Mouse (Mus musculus) embryonic facial prominence, embryonic 10.5 days (tissue): ENCODE data around the gene Ttf2. TPM values are rescaled to one million over a fixed set of nuclear protein-coding genes. Genes with fewer than 3 reads are reported as not detected.

Experiments used
- DNase-seq: peaks from one replicate; pipeline ENCODE4 v3.0.0-alpha.2; 2017; ENCODE audit warnings: low spot score
- H3K27ac ChIP-seq: fragments of 300-500 bp; sonication (generic); replicated peaks from 2 replicates; pipeline ENCODE4 v1.5.1; 2016; ENCODE audit warnings: mild to moderate bottlenecking
- H3K27me3 ChIP-seq: fragments of 300-500 bp; sonication (generic); replicated peaks from 2 replicates; pipeline ENCODE4 v1.6.1; 2016; ENCODE audit warnings: low read depth, mild to moderate bottlenecking; ENCODE audit not compliant: poor library complexity, severe bottlenecking
- H3K36me3 ChIP-seq: fragments of 300-500 bp; sonication (generic); replicated peaks from 2 replicates; pipeline ENCODE4 v1.6.1; 2016; ENCODE audit warnings: mild to moderate bottlenecking, moderate library complexity
- H3K4me1 ChIP-seq: fragments of 300-500 bp; sonication (generic); 2 replicates; pipeline ENCODE4 v1.6.1; 2016
- H3K4me3 ChIP-seq: fragments of 300-500 bp; sonication (generic); 2 replicates; pipeline ENCODE4 v1.5.1; 2016; ENCODE audit warnings: mild to moderate bottlenecking, moderate library complexity
- H3K9me3 ChIP-seq: fragments of 300-500 bp; sonication (generic); 2 replicates; pipeline ENCODE4 v1.6.1; 2016; ENCODE audit warnings: mild to moderate bottlenecking
- WGBS: fragments of 180-500 bp; shearing (Covaris S2); methylation state at CpG from one replicate; pipeline ENCODE4 v1.1.7; 2016; 5-methylcytosine and 5-hydroxymethylcytosine counted together
- polyA plus RNA-seq: library from polyadenylated mRNA; unstranded; fragments of >200 nt; fragmentation: Nextera tagmentation; extraction: Ambion mirVana; gene quantifications from 2 replicates; pipeline ENCODE4 v1.2.1, GENCODE M21; 2016

Ttf2 gene
- polyA plus RNA-seq, 1 experiment from 2014 or later, result 28.1 TPM

GRCm38 (mm10) chr3:100892383-100893335 is 76.8 kb downstream of the Ttf2 start:
- no peaks in the 10 kb centered on the region for H3K27me3 ChIP-seq
- no peaks in the 10 kb centered on the region for H3K9me3 ChIP-seq
- H3K36me3 ChIP-seq, result no peaks in the 10 kb centered on the region
- H3K4me3 ChIP-seq, result no peak overlapping the region
- no peak for DNase-seq
- H3K27ac ChIP-seq, result no peak overlapping the region
- peaks cover 10% of the 10 kb centered on the region for H3K4me1 ChIP-seq
- WGBS, result 57% methylated on average over 11 of the region's 11 CpGs

- WGBS, result 87% methylated on average over 3 of the region's 3 CpGs
- H3K9me3 ChIP-seq, result no peaks in the 10 kb centered on the region
- no peak overlapping the region for H3K27ac ChIP-seq
- no peaks in the 10 kb centered on the region for H3K36me3 ChIP-seq
- peaks cover 10% of the 10 kb centered on the region for H3K4me1 ChIP-seq
- no peak for DNase-seq
- no peak overlapping the region for H3K4me3 ChIP-seq
- H3K27me3 ChIP-seq, result no peaks in the 10 kb centered on the region
These were observed 79.1 kb downstream of the Ttf2 start for GRCm38 (mm10) chr3:100890406-100890805.

- H3K27me3 ChIP-seq, result no peaks in the 10 kb centered on the region
- peaks cover 10% of the 10 kb centered on the region for H3K4me1 ChIP-seq
- WGBS, result 83% methylated on average over 1 of the region's 1 CpGs
- H3K9me3 ChIP-seq, result no peaks in the 10 kb centered on the region
- H3K27ac ChIP-seq, result no peak overlapping the region
- DNase-seq, result no peak
- no peaks in the 10 kb centered on the region for H3K36me3 ChIP-seq
- H3K4me3 ChIP-seq, result no peak overlapping the region
These were observed 80.2 kb downstream of the Ttf2 start for GRCm38 (mm10) chr3:100889234-100889633.

Other genes starting within 250 kb of the Ttf2 start
- not detected in 2 replicates for gene Vtcn1, start 144.2 kb downstream of the Ttf2 start, polyA plus RNA-seq
- gene Trim45, start 47.5 kb downstream of the Ttf2 start, polyA plus RNA-seq, result 5.7 and 6.3 TPM in 2 replicates
- 0.09 TPM in 1 of 2 replicates, not detected in the other for gene Cd101, start 59.9 kb upstream of the Ttf2 start, polyA plus RNA-seq
- gene Ptgfrn, start 140.6 kb upstream of the Ttf2 start, polyA plus RNA-seq, result 3.9 and 4.1 TPM in 2 replicates